Mouse (Mus musculus): ENCODE measurements around the gene Atf7ip.
A peak's percentile ranks its signal among the peaks of the same experiment; 100 is the strongest.

Gene Atf7ip

DNA sequence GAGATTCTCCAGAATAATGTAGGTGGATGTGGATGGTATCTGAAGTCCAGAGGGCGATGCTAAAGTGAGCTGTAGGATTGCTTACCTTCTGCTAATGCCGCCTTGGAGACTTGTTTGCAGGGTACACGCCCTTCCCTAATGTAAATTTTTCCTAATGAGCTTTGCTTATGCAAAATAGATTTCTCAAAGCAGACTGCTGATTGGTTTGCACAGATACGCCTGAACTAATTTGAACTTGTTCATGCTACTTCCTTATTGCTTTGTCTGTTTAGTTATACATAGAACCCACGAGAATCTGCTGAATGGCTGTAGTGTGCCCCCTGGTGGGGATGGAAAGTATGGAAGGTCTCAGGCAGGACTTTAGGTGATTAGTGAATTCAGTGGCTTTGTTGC, 49.6 kb downstream of the Atf7ip start:
- peak; percentile 75 for DNase-seq

DNA sequence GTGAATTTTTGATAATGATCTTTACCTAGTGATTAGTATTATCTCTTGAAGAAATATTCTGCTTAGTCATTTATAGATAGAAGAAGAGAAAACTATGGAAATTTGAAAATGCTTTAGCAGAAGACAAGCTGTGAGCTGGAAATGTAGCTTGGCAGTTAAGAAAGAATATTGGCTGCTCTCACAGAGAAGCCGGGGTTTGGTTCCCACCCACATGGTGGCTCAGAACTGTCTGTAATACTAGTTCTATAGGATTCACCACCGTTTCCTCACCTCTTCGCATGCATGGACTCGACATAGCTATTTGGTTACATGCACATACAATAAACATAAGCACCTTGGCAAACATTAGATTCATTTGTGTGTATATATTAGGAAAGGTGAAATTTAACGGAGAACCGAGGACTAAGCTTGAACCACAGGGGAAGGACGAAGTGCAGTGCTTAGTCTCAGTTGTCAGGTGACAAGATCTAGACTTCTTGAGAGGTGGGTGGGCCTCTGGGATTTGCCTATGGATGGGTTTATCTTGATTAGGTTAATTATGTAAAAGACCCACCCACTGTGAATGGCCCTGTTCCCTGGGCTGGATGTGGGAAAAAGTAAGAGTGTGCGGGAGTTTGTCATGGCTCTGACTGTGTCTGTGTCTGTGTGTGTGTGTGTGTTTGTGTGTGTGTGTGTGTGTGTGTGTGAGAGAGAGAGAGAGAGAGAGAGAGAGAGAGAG, 52.5 kb downstream of the Atf7ip start:
- DNase-seq = no peak

DNA sequence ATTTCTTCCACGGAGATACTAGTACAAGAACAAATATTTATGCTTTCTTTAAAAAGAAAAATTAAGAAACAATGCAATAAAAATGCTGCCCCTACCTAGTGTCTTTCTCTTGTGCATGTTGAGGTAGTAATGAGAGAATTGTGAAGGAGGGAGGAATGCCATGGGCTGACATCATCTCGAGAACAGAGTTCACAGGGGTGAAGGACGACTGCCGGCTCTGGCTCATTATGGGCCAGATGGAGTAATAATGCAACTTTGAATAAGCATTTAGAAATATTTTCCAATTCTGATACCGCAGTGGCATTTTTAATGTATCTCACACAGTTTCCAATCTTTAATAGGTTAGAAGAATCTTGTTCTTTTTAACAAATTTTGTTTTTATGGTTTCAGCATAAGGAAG, 60.0 kb downstream of the Atf7ip start:
- DNase-seq = no peak

DNA sequence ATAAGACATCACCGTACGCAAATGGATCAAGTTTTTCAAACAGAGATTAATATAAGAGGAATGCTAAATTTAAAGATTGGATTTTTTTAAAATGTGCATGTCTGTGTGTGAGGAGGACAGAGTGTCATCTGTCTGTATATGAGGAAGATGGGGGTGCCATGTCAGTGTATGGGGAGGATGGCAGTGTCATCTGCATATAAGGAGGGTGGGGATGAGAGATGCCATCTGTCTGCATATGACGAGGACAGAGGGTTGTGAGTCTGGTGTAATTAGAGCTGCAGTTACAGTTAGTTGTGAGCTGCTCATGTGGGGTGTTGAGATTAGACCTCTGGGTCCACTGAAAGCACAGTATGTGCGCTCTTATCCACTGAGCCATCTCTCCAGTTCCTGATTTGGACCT, 84.8 kb downstream of the Atf7ip start:
- no peak for DNase-seq

DNA sequence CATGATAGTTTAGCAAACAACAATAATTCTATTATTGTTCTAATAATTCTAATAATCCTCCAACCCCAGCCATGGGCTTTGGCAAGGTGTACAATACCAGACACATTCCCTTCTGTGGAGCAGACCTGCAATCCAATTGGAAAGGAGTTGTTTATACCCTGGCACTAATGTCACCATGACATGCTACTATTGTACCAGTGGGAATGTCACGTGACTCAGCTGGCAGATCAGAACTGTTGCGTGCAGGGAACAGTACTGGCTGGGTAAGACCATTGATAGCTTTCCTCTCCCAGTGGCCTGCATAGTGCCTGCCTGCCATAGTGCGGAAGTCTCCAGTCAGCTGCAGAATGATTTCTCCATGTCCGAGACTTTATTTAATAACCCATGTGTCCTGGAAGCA, 88.6 kb downstream of the Atf7ip start:
- DNase-seq = no peak

DNA sequence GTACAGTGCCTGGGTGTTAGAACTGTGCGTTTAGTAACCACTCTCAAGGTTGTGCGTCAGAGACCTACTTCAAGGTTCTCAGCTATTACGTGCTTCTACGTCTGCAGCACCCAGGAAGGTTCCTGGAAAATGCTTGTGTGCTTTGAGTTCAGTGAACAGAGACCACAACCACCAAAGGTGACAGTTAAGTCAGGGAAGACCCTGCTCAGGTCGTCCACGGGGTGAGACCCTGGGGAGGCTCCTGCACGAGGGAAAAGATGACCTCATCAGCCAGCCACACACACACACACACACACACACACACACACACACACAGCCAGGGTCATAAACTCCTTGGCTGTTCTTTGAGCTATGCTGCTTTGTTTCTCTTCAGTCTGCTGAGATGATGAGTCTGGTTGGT, 96.6 kb downstream of the Atf7ip start:
- DNase-seq = no peak

DNA sequence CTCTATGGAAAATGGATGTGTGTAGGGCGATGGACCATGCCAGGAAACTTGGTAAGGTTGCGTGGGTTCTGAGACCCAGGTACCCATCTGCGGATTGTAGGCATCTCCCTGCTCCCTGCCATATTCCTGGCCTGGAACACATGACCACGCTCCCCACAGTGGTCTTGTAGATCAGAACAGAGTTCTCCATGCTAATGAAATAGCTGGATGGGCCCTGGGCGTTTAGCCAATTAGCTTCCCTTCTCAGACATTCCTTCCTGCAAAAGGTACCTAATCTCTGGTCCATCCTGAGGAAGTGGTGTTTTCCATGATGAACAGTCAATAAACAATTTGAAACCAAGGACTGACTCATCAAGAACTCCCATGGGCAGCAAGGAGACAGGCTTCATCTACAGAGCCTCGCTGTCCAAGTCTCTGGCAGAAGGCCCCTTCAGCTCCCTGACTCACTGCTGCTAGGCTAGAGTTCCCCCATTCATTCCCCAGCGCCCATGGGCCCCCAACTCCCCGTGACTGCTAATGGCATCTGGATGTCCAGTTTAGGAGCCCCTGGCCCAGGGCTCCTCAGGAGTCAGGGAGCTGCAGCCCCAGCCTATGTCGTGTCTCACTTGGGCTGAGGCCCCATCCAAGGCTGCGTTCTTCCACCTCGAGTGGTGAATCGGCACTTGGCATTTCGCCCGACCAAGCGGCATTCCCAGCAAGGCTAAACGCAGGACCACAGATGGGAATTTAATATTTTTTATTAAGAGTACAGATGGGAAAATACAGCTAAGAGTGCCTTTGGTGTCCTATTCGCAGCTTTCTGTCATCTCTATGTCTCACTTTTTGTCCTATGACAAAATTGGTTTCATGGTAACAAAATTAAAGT, 105.6 kb downstream of the Atf7ip start:
- no peak for DNase-seq

DNA sequence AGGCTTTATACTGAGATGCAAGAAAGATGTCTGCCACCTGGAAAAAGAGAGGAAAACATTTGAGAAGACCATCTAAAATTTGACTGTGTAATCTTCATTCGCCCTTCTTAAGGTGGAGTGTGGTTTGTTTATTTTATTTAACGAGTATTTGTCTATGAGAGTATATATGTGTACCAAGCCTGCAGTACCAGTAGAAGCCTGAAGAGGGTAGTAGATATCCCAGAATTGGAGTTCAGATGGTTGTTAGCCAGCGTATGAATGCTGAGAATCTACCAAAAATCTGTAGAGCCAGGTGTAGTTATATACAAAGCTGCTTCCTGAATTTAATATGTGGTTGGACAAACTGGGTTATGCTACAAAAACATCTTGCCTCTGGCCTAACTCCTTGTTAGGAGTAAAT, 106.3 kb downstream of the Atf7ip start:
- no peak for DNase-seq

DNA sequence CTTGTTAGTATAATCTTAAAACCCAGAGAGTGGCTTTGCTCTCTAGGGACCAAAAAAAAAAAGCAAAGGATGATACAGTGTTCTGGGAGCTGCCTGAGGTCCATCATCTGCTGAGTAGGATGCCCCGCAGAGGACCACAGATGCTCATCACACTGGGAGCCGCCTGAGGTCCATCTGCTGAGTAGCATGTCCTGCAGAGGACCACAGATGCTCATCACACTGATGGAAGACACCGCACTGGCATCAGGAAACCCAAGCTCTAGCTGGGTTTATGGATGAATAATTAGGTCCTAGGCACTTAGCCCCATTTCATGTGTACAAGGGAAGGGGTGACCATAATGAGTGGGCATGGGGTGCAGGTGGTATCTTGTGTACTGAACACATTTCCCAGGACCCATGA, 108.2 kb downstream of the Atf7ip start:
- DNase-seq = no peak

DNA sequence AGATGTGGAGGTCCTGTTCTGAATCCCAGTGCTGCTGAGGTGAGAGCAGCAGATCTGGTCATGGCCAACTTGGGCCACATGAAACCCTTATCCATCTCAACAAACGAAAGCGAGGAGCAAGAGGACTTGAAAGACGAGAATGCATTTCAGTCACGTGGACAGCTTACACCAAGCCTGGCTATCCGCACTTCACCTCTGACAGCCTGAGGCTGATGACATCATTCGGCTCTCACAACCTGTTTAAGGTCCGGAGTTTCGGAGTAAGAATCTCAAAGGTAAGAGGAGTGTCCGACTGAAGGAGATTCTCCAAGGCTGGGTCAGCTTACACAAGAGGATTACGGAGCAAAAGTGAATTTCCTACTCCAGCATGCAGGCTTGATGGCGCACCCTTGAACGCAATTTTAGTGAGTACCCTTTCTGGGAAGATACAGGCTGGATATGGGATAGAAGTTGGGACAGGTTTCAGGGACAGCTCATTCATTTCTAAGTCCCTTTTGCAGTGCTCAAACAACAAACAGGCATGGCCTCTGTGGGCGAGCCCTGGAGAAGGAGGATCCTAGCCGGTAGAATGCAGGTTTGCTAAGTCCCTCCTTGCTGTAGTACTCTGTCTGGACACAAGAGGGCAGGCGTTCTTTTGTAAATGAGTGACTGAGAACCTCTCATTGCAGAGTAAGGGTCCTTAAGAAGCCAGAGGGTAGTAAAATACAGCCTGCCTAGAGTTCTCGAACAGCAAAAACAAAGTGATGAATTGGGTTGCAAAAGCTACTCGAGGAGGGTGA, 114.6 kb downstream of the Atf7ip start:
- DNase-seq = peak; percentile 92

DNA sequence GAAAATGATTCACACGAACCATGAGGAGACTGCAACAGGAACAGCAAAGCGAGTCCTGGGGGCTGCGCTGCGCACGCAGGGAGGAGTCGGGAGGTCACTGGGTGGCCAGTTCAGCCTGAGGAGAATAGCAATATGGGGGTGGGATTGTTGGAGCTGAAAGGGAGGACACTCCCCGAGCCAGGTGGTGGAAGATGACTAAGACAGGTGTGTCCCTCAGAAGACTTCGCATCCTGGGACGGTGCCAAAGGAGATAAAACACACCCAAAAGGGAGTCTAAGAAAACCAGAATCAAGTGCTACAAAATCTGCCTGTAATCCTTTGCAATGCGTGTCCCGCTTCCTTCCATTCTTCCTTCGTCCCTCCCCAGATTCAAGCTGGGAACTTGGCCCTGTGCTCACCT, 119.5 kb downstream of the Atf7ip start:
- no peak for DNase-seq

DNA sequence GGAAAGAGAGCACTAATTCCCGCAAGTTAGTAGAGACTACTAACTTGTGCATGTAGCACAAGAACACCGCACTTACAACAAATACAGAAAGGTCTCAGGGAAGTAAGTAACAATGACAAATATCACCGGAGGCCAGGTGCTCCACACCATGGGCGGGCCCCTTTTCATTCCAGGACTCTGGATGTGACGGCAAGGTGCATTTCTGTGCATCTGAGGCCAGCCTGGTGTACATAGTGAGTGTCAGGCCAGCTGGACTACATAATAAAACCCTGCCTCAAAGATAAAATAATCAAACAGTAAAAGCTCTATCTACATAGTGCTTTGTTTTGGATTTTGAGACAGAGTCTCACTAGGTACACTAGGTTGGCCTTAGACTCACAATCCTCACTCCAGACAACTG, 123.7 kb downstream of the Atf7ip start:
- DNase-seq = no peak

DNA sequence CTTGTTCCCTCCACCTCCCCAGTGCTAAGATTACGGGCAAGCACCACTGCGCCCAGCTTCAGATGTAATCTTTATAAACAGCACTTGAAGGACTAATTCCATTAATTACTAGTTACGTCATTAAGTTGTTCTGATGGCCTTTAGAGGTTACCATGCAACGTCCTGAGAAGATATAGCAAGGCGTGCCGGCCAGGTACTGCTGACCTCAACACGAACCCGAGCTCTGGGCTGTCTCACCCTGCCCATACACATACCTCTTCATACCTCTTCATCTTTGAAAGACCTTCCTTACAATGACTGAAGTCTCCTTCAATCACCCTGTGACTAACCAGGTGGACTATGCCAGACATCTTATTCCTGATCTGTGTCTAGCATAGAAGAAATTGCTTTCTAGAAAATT, 125.6 kb downstream of the Atf7ip start:
- DNase-seq = no peak

DNA sequence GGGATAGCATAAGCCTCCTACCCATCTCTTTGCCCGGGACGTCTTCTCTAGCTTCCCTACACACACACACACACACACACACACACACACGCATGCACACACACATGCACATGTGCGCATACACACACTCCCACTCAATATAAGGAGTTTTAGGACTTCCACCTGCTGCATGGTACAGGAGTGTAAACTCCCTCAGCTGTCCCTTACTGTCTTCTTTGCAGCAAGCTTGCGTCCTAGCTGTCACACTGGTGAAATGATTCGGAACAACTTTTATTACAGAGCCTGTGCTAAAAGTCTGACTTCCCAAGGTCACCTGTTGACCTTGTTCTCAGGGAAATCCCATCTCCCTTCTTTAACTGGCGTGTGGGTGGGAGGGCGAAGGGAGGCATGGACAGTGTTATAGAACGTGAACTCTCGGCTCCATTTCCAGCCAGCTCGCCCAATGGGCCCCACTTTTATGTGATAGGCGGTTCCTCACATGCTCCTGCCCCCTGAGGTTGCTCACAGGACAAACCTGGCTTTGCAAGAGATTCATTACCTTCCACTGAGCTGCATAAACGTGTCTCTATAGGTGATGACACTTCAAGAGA, 126.1 kb downstream of the Atf7ip start:
- DNase-seq = no peak

DNA sequence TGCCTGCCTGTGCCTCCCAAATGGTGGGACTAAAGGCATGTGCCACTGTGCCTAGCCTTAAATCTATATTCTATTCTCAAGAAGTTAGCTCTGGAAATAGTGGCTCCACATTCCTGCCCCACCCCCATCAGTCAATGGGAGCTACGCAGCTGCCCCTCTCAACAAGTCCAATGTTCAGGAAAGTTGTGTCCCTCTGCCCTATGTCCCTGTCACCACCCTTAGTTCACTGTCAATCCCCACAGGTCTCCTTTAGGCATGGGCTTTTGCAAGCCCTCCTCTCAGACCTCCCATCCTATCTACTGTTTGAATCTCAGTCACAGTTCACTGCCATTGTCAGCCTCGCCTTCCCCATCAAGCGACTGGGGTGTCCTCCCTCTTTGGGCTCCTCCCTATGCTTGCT, 127.2 kb downstream of the Atf7ip start:
- DNase-seq = no peak

DNA sequence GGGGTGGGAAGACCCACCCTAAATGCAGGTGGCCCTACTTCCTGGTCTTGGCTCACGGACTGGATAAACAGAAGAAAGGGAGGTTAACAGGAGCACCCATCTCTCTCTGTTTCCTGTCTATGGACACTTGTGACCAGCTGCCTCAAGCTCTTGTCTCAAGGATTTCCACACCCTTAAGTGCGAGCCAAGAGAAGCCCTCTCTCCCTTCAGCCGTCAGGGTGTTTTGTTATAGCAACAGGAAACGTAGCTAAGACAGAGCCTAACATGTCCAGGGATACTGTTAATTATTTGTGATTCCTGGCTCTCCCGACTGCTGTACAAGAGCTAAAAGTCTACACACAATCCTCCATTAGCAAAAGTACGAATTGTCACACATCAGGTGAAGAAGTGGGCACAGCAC, 127.8 kb downstream of the Atf7ip start:
- no peak for DNase-seq

DNA sequence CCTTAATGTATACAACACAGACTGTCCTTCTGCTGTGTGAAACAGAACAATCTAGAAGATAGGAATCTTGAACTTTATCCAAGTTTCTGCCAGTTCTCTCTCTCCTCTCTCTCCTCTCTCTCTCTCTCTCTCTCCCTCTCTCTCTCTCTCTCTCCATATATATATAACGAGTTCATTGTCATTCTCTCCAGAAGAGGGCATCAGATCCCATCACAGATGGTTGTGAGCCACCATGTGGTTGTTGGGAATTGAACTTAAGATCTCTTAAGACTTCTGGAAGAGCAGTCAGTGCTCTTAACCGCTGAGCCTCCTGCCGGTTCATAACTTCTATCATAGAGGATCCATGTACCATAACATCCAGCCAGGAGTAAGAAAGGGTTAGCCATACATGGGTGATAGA, 129.0 kb downstream of the Atf7ip start:
- DNase-seq = no peak

DNA sequence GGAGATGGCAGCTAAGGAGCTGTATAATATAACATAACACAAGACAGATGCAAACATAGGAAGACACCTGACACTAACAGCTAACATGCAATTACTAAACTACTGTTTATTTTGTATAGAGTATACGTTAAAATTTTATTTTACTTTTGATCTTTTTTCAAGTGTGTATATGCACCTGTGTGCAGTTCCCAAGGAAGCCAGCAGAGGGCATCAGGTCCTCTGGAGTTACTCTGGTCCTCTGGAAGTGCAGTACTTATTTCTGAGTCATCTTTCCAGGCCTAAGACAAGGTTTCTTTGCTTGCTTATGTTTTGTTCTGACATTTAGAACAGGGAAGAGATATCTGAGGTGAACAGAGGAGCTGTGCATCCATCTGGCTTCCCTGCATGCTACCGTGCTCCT, 138.2 kb downstream of the Atf7ip start:
- no peak for DNase-seq

DNA sequence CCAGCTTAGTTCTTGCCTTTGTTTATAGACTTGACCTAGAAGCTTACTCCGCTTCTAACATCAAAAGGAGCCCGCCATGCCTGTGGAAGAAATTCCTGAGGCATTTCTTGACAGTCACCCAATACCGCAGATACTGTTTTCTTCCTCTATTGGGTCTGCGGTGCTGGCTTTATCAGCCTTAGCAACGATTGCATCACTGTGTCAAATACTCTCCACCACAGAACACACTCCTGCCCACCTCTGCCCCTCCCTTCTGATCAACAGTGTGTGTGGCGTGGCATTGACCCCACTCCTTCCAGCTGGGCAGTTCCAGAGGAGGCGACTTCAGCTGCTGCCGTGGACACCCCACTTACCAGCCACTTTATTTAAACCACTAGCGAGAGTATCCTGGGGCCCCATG, 139.8 kb downstream of the Atf7ip start:
- peak; percentile 42 for DNase-seq

DNA sequence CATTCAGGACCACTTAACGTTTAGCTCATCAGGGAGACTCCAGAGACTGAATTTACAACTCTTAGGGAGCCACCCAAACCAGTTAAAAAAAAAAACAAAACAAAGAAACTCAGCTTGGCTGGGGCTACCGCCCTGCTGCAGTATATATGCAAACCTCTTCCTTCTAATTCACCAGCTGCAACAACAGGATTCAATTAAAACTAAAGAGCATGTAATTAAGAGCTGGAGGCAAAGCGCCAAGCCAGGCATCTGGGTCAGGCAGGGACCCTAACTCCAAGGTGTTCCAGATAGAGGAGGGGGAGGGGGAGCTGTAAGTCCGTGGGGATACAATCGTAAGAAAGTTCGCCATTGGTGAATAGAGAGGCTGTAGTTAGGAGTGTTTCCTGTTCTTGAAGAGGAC, 140.2 kb downstream of the Atf7ip start:
- no peak for DNase-seq

DNA sequence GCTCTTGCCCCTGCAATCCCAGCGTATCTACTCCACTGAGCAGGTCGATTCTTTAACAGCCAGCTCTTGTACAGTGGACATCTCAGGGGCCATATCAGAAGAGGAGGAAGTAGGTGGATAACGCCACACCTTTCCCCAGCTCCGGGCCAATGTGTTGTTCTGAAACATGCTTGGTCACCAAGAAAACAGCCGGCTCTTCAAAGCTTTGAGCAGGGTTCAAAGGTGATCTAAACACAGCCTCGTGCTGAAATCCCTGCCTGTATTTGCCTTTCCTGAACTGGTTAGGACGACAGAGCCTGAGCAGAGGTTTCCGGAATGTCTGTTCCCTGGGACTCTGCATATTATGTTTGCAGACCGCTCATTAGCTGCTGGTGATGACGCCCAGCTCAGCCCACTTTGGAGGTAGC, 141.5 kb downstream of the Atf7ip start:
- DNase-seq = peak; percentile 25

DNA sequence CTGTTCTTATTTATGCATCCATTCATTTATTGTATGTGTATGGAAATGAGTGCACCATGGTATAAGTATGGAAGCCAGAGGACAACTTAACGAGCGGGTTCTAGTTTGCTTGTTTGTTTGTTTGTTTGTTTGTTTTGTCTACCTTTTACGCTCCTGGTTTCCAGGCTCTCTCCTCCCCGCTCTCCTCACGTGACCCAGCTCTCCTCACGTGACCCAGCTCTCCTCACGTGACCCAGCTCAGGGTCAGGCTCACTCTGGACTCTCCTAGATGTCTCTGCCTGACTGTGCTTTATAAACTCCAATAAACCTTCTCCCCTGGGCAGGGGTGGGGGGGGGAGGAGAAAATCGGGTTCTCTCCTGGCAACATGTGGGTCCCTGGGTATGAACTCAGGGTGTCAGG, 144.7 kb downstream of the Atf7ip start:
- DNase-seq = no peak

DNA sequence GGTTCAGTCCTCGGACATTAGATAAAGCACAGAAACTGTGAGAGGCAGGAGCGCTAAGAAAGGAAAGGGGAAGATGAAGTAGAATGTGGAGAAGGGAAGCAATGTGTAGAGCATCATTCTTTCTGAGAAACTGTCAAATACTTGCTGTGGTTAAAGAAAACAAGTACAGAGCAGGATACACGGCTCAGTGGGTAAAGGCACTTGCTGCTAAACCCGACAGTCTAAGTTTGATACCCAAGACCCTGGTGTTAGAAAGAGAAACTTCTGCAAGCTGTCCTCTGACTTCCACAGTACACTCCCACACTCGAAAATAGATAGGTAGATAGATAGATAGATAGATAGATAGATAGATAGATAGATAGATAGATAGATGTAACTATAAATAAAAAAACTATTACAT, 147.4 kb downstream of the Atf7ip start:
- DNase-seq = no peak
